Mouse (Mus musculus): ENCODE results near the gene Olfr1163. TPM values are rescaled to one million over a fixed set of nuclear protein-coding genes. Genes with fewer than 3 reads are reported as not detected.
"Not testable (repeated sequence)": the region's sequence is repeated elsewhere in the genome, so short reads cannot be mapped to it uniquely, and the experiment has no call there.

Gene Olfr1163
- polyA plus RNA-seq (2014; fragmentation: Nextera tagmentation; extraction: Ambion mirVana), result not detected in 2 replicates

- H3K36me3 ChIP-seq (ENCODE audit: insufficient read depth), result no peaks in the 10 kb centered on the region
- H3K4me1 ChIP-seq (ENCODE audit: insufficient read depth), result no peaks in the 10 kb centered on the region
- DNase-seq, result no peak
- no peak within 1 kb of the TSS for H3K27ac ChIP-seq (ENCODE audit: low read depth)
- no peak within 1 kb of the TSS for H3K4me3 ChIP-seq (ENCODE audit: low read depth, low read length)
- no peak within 1 kb of the TSS for H3K4me2 ChIP-seq
- ATAC-seq (ENCODE audit: insufficient read depth), result no peak
- no peak within 1 kb of the TSS for H3K9ac ChIP-seq
- no peaks in the 10 kb centered on the region for H3K9me3 ChIP-seq (ENCODE audit: low read depth, low read length)
- no peaks in the 10 kb centered on the region for H3K27me3 ChIP-seq (ENCODE audit: insufficient read depth, low read length)
- TF ChIP-seq CTCF (IDR thresholded peaks at IDR 0.05; ENCODE audit: low read depth), result no peak
Observed at GRCm38 (mm10) chr2:88071730-88072129, at the start of gene Olfr1163. TSS of gene Olfr1163 (minus strand) at chr2:88071830.

DNA sequence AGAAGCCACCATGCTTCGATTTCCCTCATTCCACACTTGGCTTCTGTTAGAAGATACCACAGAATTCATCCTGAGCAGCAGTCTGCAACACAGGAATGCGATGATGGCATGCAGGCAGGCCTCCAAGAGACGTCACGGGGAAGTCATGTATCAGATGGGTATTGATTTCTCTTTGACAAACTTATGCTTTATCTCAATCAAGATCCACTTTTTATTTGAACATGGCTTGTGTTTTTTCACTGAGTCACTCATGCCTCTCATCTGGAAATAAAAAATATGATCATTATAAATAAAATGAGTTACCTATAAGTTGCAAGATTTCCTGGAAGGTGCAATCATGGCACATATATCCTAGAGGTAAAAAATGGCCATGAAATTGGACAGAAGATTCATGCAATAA is 22.2 kb upstream of the Olfr1163 start, which contains the start of gene Olfr1164:
TSS of gene Olfr1164 (minus strand) at position 101 of the 400 bp plus-strand sequence.
- no peak for TF ChIP-seq CTCF (IDR thresholded peaks at IDR 0.05; ENCODE audit: low read depth)
- Histone ChIP-seq H3K4me1 (ENCODE audit: insufficient read depth) (no peaks in the 10 kb centered on the region), H3K27me3 (ENCODE audit: insufficient read depth, low read length) (no peaks in the 10 kb centered on the region), H3K36me3 (ENCODE audit: insufficient read depth) (no peaks in the 10 kb centered on the region), H3K27ac (ENCODE audit: low read depth) (no peak within 1 kb of the TSS), H3K9ac (no peak within 1 kb of the TSS), H3K4me3 (ENCODE audit: low read depth, low read length) (no peak within 1 kb of the TSS), H3K4me2 (no peak within 1 kb of the TSS), H3K9me3 (ENCODE audit: low read depth, low read length) (no peaks in the 10 kb centered on the region)
- DNase-seq (no peak), ATAC-seq (ENCODE audit: insufficient read depth) (no peak)
- WGBS, result 61% methylated on average over 4 of the region's 4 CpGs

DNA sequence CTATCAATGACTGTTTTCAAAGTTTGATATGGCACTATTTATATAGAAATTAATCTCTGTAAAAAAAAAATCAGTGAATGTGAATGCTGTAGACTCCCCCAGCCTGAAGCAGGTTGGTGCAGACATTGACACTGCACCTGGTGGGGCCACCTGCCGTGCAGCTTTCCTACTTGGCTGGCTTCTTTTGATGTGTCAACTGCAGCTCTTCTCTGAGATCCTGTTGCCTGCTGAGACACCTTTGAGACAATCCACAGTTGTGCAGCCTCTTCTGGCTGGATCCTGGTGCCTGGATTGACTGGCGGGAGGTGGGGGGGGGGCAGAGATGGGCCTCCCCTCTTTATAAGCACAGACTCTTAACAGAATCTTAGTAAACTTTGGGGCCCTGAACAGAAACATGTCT is 8.0 kb downstream of the Olfr1163 start:
- Histone ChIP-seq H3K27me3 (ENCODE audit: insufficient read depth, low read length) (no peaks in the 10 kb centered on the region), H3K4me2 (no peak overlapping the region), H3K36me3 (ENCODE audit: insufficient read depth) (no peaks in the 10 kb centered on the region), H3K4me1 (ENCODE audit: insufficient read depth) (no peaks in the 10 kb centered on the region), H3K9ac (no peak overlapping the region), H3K27ac (ENCODE audit: low read depth) (no peak overlapping the region), H3K9me3 (ENCODE audit: low read depth, low read length) (no peaks in the 10 kb centered on the region), H3K4me3 (ENCODE audit: low read depth, low read length) (no peak overlapping the region)
- no peak for TF ChIP-seq CTCF (IDR thresholded peaks at IDR 0.05; ENCODE audit: low read depth)
- 75% methylated on average over 2 of the region's 2 CpGs for WGBS
- DNase-seq (no peak), ATAC-seq (ENCODE audit: insufficient read depth) (no peak)

- H3K27me3 ChIP-seq (ENCODE audit: insufficient read depth, low read length), result no peaks in the 10 kb centered on the region
- H3K4me1 ChIP-seq (ENCODE audit: insufficient read depth), result no peaks in the 10 kb centered on the region
- ATAC-seq (ENCODE audit: insufficient read depth), result no peak
- H3K9ac ChIP-seq, result no peak within 1 kb of the TSS
- no peak for TF ChIP-seq CTCF (IDR thresholded peaks at IDR 0.05; ENCODE audit: low read depth)
- no peak for DNase-seq
- no peaks in the 10 kb centered on the region for H3K9me3 ChIP-seq (ENCODE audit: low read depth, low read length)
- no peaks in the 10 kb centered on the region for H3K36me3 ChIP-seq (ENCODE audit: insufficient read depth)
- H3K27ac ChIP-seq (ENCODE audit: low read depth), result no peak within 1 kb of the TSS
- WGBS, result 84% methylated on average over 1 of the region's 1 CpGs
- H3K4me2 ChIP-seq, result no peak within 1 kb of the TSS
- no peak within 1 kb of the TSS for H3K4me3 ChIP-seq (ENCODE audit: low read depth, low read length)
Observed at GRCm38 (mm10) chr2:88051029-88051428, 20.6 kb downstream of the Olfr1163 start, which contains the start of gene Olfr1162. TSS of gene Olfr1162 (minus strand) at chr2:88051129.

- H3K4me3 ChIP-seq (ENCODE audit: low read depth, low read length), result no peak within 1 kb of the TSS
- H3K36me3 ChIP-seq (ENCODE audit: insufficient read depth), result no peaks in the 10 kb centered on the region
- H3K4me1 ChIP-seq (ENCODE audit: insufficient read depth), result no peaks in the 10 kb centered on the region
- H3K4me2 ChIP-seq, result no peak within 1 kb of the TSS
- H3K27ac ChIP-seq (ENCODE audit: low read depth), result no peak within 1 kb of the TSS
- ATAC-seq (ENCODE audit: insufficient read depth) (no peak), DNase-seq (no peak)
- no peaks in the 10 kb centered on the region for H3K9me3 ChIP-seq (ENCODE audit: low read depth, low read length)
- H3K9ac ChIP-seq, result no peak within 1 kb of the TSS
- TF ChIP-seq CTCF (IDR thresholded peaks at IDR 0.05; ENCODE audit: low read depth), result no peak
- no peaks in the 10 kb centered on the region for H3K27me3 ChIP-seq (ENCODE audit: insufficient read depth, low read length)
Observed at GRCm38 (mm10) chr2:88037599-88037998, 34.0 kb downstream of the Olfr1163 start, which contains the start of gene Olfr73. TSS of gene Olfr73 (minus strand) at chr2:88037699.

DNA sequence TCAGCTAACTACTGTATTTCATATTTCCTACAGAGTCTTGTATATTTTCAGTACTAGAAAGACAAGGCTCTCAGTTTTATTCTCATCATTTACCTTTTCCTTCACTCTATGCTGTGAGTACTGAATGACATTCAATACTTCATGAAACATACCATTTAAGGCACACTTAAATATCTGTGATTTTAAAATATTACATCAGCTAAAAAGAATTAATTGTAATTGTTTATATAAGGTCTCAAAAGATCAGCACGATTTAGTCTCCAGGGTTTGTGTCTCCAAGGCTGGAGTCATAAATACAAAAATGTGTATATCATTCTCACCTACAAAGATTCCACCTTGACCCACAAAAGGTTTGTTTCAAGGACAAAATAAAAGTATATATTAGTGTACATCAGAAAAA is 49.2 kb downstream of the Olfr1163 start, which contains the start of gene Olfr1161:
TSS of gene Olfr1161 (plus strand) at position 301 of the 400 bp plus-strand sequence.
- H3K36me3 ChIP-seq (ENCODE audit: insufficient read depth); H3K27me3 ChIP-seq (ENCODE audit: insufficient read depth, low read length); ATAC-seq (ENCODE audit: insufficient read depth); H3K9ac ChIP-seq; H3K4me1 ChIP-seq (ENCODE audit: insufficient read depth); H3K27ac ChIP-seq (ENCODE audit: low read depth); H3K9me3 ChIP-seq (ENCODE audit: low read depth, low read length); H3K4me3 ChIP-seq (ENCODE audit: low read depth, low read length); DNase-seq; H3K4me2 ChIP-seq: not testable (repeated sequence)
- 63% methylated on average over 1 of the region's 1 CpGs for WGBS

Other genes with a start within 250 kb of the Olfr1163 start
- not detected in 2 replicates for gene Olfr1148, start 241.3 kb downstream of the Olfr1163 start, polyA plus RNA-seq (2014; fragmentation: Nextera tagmentation; extraction: Ambion mirVana)
- gene Olfr1150-ps1, start 227.8 kb downstream of the Olfr1163 start, polyA plus RNA-seq (2014; fragmentation: Nextera tagmentation; extraction: Ambion mirVana), result not detected in 2 replicates
- not detected in 2 replicates for gene Olfr1151, start 216.0 kb downstream of the Olfr1163 start, polyA plus RNA-seq (2014; fragmentation: Nextera tagmentation; extraction: Ambion mirVana)
- gene Olfr1152, start 205.3 kb downstream of the Olfr1163 start, polyA plus RNA-seq (2014; fragmentation: Nextera tagmentation; extraction: Ambion mirVana), result not detected in 2 replicates
- not detected in 2 replicates for gene Olfr1153, start 176.9 kb downstream of the Olfr1163 start, polyA plus RNA-seq (2014; fragmentation: Nextera tagmentation; extraction: Ambion mirVana)
- gene Olfr1154, start 166.7 kb downstream of the Olfr1163 start, polyA plus RNA-seq (2014; fragmentation: Nextera tagmentation; extraction: Ambion mirVana), result not detected in 2 replicates
- not detected in 2 replicates for gene Olfr1155, start 126.7 kb downstream of the Olfr1163 start, polyA plus RNA-seq (2014; fragmentation: Nextera tagmentation; extraction: Ambion mirVana)
- gene Olfr1156, start 118.7 kb downstream of the Olfr1163 start, polyA plus RNA-seq (2014; fragmentation: Nextera tagmentation; extraction: Ambion mirVana), result not detected in 2 replicates
- gene Olfr1157, start 103.5 kb downstream of the Olfr1163 start, polyA plus RNA-seq (2014; fragmentation: Nextera tagmentation; extraction: Ambion mirVana), result not detected in 2 replicates
- gene Olfr74, start 97.2 kb downstream of the Olfr1163 start, polyA plus RNA-seq (2014; fragmentation: Nextera tagmentation; extraction: Ambion mirVana), result not detected in 2 replicates
- not detected in 2 replicates for gene Olfr1158, start 81.7 kb downstream of the Olfr1163 start, polyA plus RNA-seq (2014; fragmentation: Nextera tagmentation; extraction: Ambion mirVana)
- gene Olfr1160, start 63.6 kb downstream of the Olfr1163 start, polyA plus RNA-seq (2014; fragmentation: Nextera tagmentation; extraction: Ambion mirVana), result not detected in 2 replicates
- gene Olfr1161, start 49.1 kb downstream of the Olfr1163 start, polyA plus RNA-seq (2014; fragmentation: Nextera tagmentation; extraction: Ambion mirVana), result not detected in 2 replicates
- gene Olfr73, start 34.1 kb downstream of the Olfr1163 start, polyA plus RNA-seq (2014; fragmentation: Nextera tagmentation; extraction: Ambion mirVana), result not detected in 2 replicates
- not detected in 2 replicates for gene Olfr1162, start 20.7 kb downstream of the Olfr1163 start, polyA plus RNA-seq (2014; fragmentation: Nextera tagmentation; extraction: Ambion mirVana)
- not detected in 2 replicates for gene Olfr1164, start 22.1 kb upstream of the Olfr1163 start, polyA plus RNA-seq (2014; fragmentation: Nextera tagmentation; extraction: Ambion mirVana)
- not detected in 2 replicates for gene Olfr1166, start 56.4 kb upstream of the Olfr1163 start, polyA plus RNA-seq (2014; fragmentation: Nextera tagmentation; extraction: Ambion mirVana)
- gene Olfr1167, start 83.4 kb upstream of the Olfr1163 start, polyA plus RNA-seq (2014; fragmentation: Nextera tagmentation; extraction: Ambion mirVana), result not detected in 2 replicates
- not detected in 2 replicates for gene Olfr1168, start 110.0 kb upstream of the Olfr1163 start, polyA plus RNA-seq (2014; fragmentation: Nextera tagmentation; extraction: Ambion mirVana)
- gene Olfr1170, start 156.5 kb upstream of the Olfr1163 start, polyA plus RNA-seq (2014; fragmentation: Nextera tagmentation; extraction: Ambion mirVana), result not detected in 2 replicates
- gene Olfr1173, start 208.0 kb upstream of the Olfr1163 start, polyA plus RNA-seq (2014; fragmentation: Nextera tagmentation; extraction: Ambion mirVana), result 0.03 TPM in 1 of 2 replicates, not detected in the other
- not detected in 2 replicates for gene Olfr1174-ps, start 243.3 kb upstream of the Olfr1163 start, polyA plus RNA-seq (2014; fragmentation: Nextera tagmentation; extraction: Ambion mirVana)

All from lung, embryonic 14.5 days (tissue).